Mouse (Mus musculus): ENCODE results near the gene Utp15. TPM values are rescaled to one million over a fixed set of nuclear protein-coding genes. Genes with fewer than 3 reads are reported as not detected.

The Utp15 gene
- 12.5 and 16.0 TPM in 2 replicates for polyA plus RNA-seq (2015; fragmentation: Nextera tagmentation; extraction: Ambion mirVana)

DNA sequence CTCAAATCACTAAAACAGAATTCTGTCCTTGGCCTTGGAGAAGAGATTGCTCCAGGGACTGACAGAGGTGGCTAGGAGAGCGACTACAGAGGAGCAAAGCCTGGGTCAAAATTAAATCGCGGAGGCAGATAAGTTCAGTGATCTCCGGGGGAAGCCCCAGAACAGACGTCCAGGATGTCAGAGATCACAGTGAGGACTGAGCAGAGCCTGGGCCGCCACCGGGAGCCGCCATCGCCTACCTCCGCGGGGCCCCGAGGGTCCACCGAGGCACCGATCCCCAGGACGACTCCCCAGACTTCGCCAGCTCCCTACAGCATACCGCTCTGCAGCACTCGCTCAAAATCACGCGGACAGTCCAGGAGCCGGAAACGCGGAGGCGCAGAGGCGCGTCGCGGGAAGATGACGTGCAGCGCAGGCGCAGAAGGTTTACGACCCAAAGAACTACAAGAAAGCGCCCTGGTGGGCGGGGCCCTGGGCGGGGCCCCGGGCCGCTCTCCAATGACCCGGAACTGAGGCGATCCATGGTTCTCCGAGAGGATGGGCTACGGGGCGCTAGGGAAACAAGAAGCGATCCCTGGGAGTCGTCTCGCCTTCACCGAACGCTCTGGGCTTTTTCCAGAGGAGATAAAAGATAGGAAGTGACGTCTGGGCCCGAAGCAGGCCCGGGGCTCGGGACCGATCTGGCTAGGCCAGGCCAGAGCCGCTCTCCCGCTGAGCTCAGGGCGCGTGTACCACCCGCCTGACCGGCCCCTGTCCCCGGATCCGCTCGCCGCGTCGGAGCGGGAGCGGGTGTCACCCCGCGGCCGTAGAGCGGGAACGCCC lies at the start of gene Utp15, which contains the start of gene Ankra2:
Gene Utp15 (minus strand): TSS at position 406 of the 822 bp plus-strand sequence.
Gene Ankra2 (plus strand): TSS at position 439 of the 822 bp plus-strand sequence.
- H3K9ac ChIP-seq, result peak within 1 kb of the TSS; percentile 89
- H3K9me3 ChIP-seq (replicated peaks), result no peaks in the 10 kb centered on the region
- peak within 1 kb of the TSS; percentile 96 for H3K27ac ChIP-seq
- no peaks in the 10 kb centered on the region for H3K27me3 ChIP-seq
- H3K4me1 ChIP-seq (replicated peaks), result peaks cover 18% of the 10 kb centered on the region
- peak within 1 kb of the TSS; percentile 72 for H3K4me2 ChIP-seq
- ATAC-seq (replicated peaks; ENCODE audit: insufficient number of reproducible peaks, insufficient read depth, low FRiP score, low read depth), result peak; percentile 99
- peak within 1 kb of the TSS; percentile 93 for H3K4me3 ChIP-seq
- WGBS, result under 1% methylated on average over 71 of the region's 71 CpGs
- H3K36me3 ChIP-seq, result peaks cover 27% of the 10 kb centered on the region

DNA sequence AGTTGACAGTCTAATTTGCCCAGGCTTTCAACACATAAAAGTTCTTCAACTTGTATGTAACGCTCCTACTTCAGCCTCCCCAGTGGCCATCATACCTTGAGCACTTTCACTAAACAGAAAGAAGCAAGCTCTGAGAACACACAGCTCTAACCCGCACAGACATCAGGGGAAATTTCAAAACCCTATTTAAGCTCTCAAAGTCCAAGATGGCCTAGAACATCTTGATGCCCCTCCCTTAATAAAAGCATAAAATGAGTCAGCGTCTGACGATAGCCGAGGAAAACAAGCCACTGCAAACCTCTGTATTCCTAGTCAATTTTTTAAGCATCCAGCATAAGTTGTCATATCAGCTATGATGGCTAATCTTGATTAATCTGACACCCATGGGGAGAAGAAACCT lies 48.8 kb upstream of the Utp15 start:
- Histone ChIP-seq H3K9ac (no peak overlapping the region), H3K27ac (no peak overlapping the region), H3K9me3 (replicated peaks) (no peaks in the 10 kb centered on the region), H3K4me3 (no peak overlapping the region), H3K36me3 (peaks cover 46% of the 10 kb centered on the region), H3K4me2 (no peak overlapping the region), H3K4me1 (replicated peaks) (peaks cover 17% of the 10 kb centered on the region), H3K27me3 (no peaks in the 10 kb centered on the region)
- ATAC-seq (replicated peaks; ENCODE audit: insufficient number of reproducible peaks, insufficient read depth, low FRiP score, low read depth), result no peak
- 93% methylated on average over 5 of the region's 5 CpGs for WGBS

GRCm38 (mm10) chr13:98308724-98309123 lies 45.9 kb upstream of the Utp15 start:
- ATAC-seq (replicated peaks; ENCODE audit: insufficient number of reproducible peaks, insufficient read depth, low FRiP score, low read depth), result no peak
- Histone ChIP-seq H3K9me3 (replicated peaks) (no peaks in the 10 kb centered on the region), H3K4me1 (replicated peaks) (peaks cover 10% of the 10 kb centered on the region), H3K4me3 (no peak overlapping the region), H3K27ac (no peak overlapping the region), H3K27me3 (no peaks in the 10 kb centered on the region), H3K9ac (no peak overlapping the region), H3K36me3 (peaks cover 46% of the 10 kb centered on the region), H3K4me2 (no peak overlapping the region)
- 74% methylated on average over 4 of the region's 4 CpGs for WGBS

DNA sequence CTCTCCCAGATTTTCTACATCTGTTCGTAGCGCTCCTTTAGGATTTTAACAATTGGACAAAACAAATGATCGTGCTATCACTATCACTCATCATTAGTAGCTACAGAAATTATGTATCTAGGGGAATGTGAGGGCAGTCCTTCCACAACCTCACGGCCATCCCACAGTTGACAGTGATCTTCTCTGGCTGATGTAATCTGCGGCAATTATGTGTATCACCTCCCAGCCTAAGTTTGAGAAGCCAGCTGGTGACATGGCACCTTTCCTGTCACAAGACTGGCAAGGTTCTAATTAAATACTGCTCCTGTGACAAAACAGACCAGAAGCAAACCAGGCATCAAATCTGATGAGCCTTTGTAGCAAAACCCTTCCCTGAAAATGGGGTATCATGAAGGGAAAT lies 45.2 kb upstream of the Utp15 start:
- 82% methylated on average over 5 of the region's 5 CpGs for WGBS
- H3K4me1 ChIP-seq (replicated peaks), result peaks cover 10% of the 10 kb centered on the region
- H3K9ac ChIP-seq, result no peak overlapping the region
- H3K9me3 ChIP-seq (replicated peaks), result no peaks in the 10 kb centered on the region
- H3K27me3 ChIP-seq, result no peaks in the 10 kb centered on the region
- no peak for ATAC-seq (replicated peaks; ENCODE audit: insufficient number of reproducible peaks, insufficient read depth, low FRiP score, low read depth)
- no peak overlapping the region for H3K4me3 ChIP-seq
- H3K4me2 ChIP-seq, result no peak overlapping the region
- peaks cover 46% of the 10 kb centered on the region for H3K36me3 ChIP-seq
- no peak overlapping the region for H3K27ac ChIP-seq

- H3K9ac ChIP-seq, result no peak overlapping the region
- peaks cover 10% of the 10 kb centered on the region for H3K4me1 ChIP-seq (replicated peaks)
- WGBS, result 28% methylated on average over 14 of the region's 14 CpGs
- ATAC-seq (replicated peaks; ENCODE audit: insufficient number of reproducible peaks, insufficient read depth, low FRiP score, low read depth), result no peak
- H3K9me3 ChIP-seq (replicated peaks), result no peaks in the 10 kb centered on the region
- no peaks in the 10 kb centered on the region for H3K27me3 ChIP-seq
- no peak overlapping the region; the same call in 1 of the 2 replicates for H3K4me2 ChIP-seq
- H3K27ac ChIP-seq, result no peak overlapping the region
- no peak overlapping the region for H3K4me3 ChIP-seq
- peaks cover 37% of the 10 kb centered on the region for H3K36me3 ChIP-seq
Observed at GRCm38 (mm10) chr13:98306852-98307475, 44.1 kb upstream of the Utp15 start.

DNA sequence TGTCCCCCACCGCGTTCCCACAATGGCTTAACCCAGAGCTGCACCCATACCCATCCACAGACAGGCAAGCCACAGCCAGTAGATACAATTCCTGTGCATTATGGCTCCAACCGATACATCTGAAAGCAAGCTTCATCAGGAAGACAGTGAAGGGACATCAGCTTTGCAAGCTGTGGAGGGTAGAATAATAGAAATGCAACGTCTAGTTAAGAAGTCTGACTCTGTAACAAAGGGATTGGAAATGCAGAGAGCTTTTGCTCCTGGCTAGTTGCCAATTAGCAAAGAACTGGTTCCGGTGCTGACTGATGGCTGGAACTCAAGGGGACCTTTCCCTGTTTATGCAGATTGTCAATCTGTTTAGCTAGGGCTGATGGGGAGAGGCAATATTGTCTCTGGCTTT lies 43.6 kb upstream of the Utp15 start:
- Histone ChIP-seq H3K9me3 (replicated peaks) (no peaks in the 10 kb centered on the region), H3K27ac (no peak overlapping the region), H3K9ac (no peak overlapping the region)

GRCm38 (mm10) chr13:98305257-98305656 lies 42.4 kb upstream of the Utp15 start:
- no peaks in the 10 kb centered on the region for H3K27me3 ChIP-seq
- no peak overlapping the region for H3K4me3 ChIP-seq
- ATAC-seq (replicated peaks; ENCODE audit: insufficient number of reproducible peaks, insufficient read depth, low FRiP score, low read depth), result no peak
- no peaks in the 10 kb centered on the region for H3K9me3 ChIP-seq (replicated peaks)
- no peak overlapping the region for H3K9ac ChIP-seq
- WGBS, result 87% methylated on average over 9 of the region's 9 CpGs
- no peak overlapping the region for H3K27ac ChIP-seq
- H3K4me2 ChIP-seq, result no peak overlapping the region
- H3K36me3 ChIP-seq, result peaks cover 20% of the 10 kb centered on the region
- H3K4me1 ChIP-seq (replicated peaks), result peaks cover 10% of the 10 kb centered on the region

More for the DNA sequence above, 43.6 kb upstream of the Utp15 start:
- peaks cover 31% of the 10 kb centered on the region for H3K36me3 ChIP-seq
- H3K4me3 ChIP-seq, result no peak overlapping the region
- 32% methylated on average over 5 of the region's 5 CpGs for WGBS
- H3K4me2 ChIP-seq, result no peak overlapping the region
- ATAC-seq (replicated peaks; ENCODE audit: insufficient number of reproducible peaks, insufficient read depth, low FRiP score, low read depth), result no peak
- H3K4me1 ChIP-seq (replicated peaks), result peaks cover 10% of the 10 kb centered on the region
- no peaks in the 10 kb centered on the region for H3K27me3 ChIP-seq

- Histone ChIP-seq H3K4me2 (peak overlapping the region; percentile 53), H3K27ac (no peak overlapping the region), H3K9ac (no peak overlapping the region), H3K36me3 (no peaks in the 10 kb centered on the region), H3K4me1 (replicated peaks) (peaks cover 3% of the 10 kb centered on the region; the same call in 1 of the 2 replicates), H3K9me3 (replicated peaks) (no peaks in the 10 kb centered on the region), H3K4me3 (peak overlapping the region; percentile 8; the same call in 1 of the 2 replicates), H3K27me3 (no peaks in the 10 kb centered on the region)
- 45% methylated on average over 21 of the region's 21 CpGs for WGBS
- peak; percentile 66 for ATAC-seq (replicated peaks; ENCODE audit: insufficient number of reproducible peaks, insufficient read depth, low FRiP score, low read depth)
Observed at GRCm38 (mm10) chr13:98298833-98299758, 36.3 kb upstream of the Utp15 start.

- H3K36me3 ChIP-seq, result no peaks in the 10 kb centered on the region
- H3K4me3 ChIP-seq, result no peak overlapping the region
- H3K9me3 ChIP-seq (replicated peaks), result no peaks in the 10 kb centered on the region
- no peak overlapping the region for H3K9ac ChIP-seq
- H3K27ac ChIP-seq, result no peak overlapping the region
- whole genome bisulfite sequencing, result 86% methylated on average over 6 of the region's 6 CpGs
- H3K4me2 ChIP-seq, result no peak overlapping the region
- no peaks in the 10 kb centered on the region for H3K27me3 ChIP-seq
- H3K4me1 ChIP-seq (replicated peaks), result peaks cover 7% of the 10 kb centered on the region
- no peak for ATAC-seq (replicated peaks; ENCODE audit: insufficient number of reproducible peaks, insufficient read depth, low FRiP score, low read depth)
Observed at GRCm38 (mm10) chr13:98297883-98298482, 35.1 kb upstream of the Utp15 start.

GRCm38 (mm10) chr13:98296072-98296471 lies 33.2 kb upstream of the Utp15 start:
- no peaks in the 10 kb centered on the region for H3K9me3 ChIP-seq (replicated peaks)
- peaks cover 7% of the 10 kb centered on the region for H3K4me1 ChIP-seq (replicated peaks)
- no peak overlapping the region for H3K4me2 ChIP-seq
- H3K27ac ChIP-seq, result no peak overlapping the region
- ATAC-seq (replicated peaks; ENCODE audit: insufficient number of reproducible peaks, insufficient read depth, low FRiP score, low read depth), result no peak
- H3K4me3 ChIP-seq, result no peak overlapping the region
- WGBS, result 35% methylated on average over 5 of the region's 5 CpGs
- no peaks in the 10 kb centered on the region for H3K27me3 ChIP-seq
- no peak overlapping the region for H3K9ac ChIP-seq
- no peaks in the 10 kb centered on the region for H3K36me3 ChIP-seq

All from heart, embryonic 15.5 days (tissue).